Mouse (Mus musculus): ENCODE measurements around the gene Ttll8.

Gene Ttll8

GRCm38 (mm10) chr15:88882851-88883250, 71.4 kb downstream of the Ttll8 start:
- DNase-seq (ENCODE audit: low read depth, low spot score): no peak

DNA sequence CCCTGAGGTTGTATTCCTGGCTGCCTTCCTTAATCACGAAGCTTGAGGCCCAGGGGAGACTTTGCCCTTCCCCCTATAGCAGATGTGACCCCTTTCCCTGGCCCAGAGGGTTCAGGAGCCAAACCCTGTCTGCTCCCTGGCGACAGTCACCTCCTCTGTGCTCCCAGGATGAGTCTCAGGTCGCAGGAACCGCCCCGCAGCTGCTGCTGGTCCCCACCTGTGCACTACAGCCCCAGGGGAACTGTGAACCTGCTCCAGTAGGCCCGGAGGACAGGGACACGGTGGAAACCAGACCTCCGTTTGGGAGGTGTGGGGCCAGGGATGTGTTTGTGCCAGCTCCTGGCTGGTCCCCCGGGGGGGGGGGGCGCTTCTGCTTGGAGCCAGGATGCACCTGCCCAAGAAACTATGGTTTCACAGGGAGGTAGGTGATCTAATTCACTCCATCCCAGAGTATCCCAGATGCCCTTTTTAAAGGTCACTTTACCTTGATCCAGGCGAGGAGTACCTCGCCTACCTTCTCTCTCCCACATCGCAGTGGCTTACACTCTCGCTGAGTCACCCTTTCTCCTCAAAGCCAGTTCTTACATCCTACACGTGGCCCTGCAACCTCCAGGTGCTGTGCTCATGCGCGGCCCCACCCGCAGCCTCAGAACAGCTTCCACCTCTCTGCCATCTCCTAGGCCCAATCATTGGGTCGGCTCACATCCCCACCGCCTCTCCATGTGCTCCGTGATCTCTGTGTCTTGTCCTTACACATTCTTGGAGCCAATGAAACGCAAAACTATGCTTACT, 72.8 kb downstream of the Ttll8 start:
- DNase-seq (ENCODE audit: low read depth, low spot score): peak; percentile 69

DNA sequence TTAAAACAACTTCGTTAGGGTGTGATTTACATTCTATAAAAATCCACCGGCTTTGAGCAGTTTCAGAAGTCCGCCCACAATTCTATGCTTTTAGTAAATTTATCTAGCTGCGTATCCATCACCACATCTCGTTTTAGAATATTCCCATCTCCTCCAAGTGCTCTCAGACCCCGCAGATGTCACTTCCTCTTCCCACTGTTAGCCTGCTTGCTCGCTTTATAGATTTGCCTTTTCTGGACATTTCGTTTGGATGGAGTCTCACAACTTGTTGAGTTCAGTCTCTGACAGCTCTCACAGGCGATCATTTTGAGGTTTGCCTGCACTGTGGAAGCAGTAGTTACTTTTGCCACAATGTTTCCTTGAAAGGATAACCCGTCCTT, 77.2 kb downstream of the Ttll8 start:
- DNase-seq (ENCODE audit: low read depth, low spot score): no peak

DNA sequence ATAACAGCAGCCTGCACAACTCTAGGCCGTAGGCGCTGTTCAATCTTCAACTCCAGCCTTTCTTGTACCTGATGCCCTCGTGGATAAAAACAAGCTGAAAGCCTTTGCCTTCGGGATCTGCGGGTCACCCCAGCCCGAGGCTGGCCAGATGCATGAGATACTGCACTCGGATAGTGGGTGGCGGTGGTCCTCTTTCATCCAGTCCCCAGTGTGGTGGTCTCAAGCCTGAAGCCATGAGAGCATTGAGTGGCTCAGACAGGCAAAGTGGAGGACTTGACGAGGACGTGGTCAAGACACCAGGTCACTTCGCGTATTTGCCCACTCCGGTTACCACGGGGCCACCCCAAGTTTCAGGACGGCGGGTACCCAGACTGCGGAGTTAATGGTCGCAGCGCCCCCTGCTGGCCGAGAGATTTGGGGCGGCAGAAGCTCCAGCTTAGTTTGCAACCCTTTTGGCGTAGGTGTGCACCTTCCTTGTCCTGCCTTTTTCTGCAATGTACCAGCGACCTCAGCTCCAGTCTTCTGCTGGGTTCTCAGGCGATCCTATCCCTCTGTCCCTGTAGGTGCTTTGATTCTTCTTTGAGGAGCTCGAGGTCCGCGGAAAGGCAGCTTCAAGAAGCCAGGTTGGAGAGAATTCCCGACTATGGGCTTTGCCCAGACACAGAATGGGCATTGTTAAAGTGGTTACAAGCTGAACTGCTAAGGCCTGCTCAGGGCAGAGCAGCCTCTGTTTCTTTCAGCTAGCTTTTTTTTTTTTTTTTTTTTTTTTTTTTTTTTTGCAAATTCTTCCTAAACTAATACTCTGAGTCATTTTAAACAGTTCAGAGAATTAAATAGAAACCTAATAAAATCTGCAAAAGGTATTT, 77.8 kb downstream of the Ttll8 start:
- DNase-seq (ENCODE audit: low read depth, low spot score): peak; percentile 84

DNA sequence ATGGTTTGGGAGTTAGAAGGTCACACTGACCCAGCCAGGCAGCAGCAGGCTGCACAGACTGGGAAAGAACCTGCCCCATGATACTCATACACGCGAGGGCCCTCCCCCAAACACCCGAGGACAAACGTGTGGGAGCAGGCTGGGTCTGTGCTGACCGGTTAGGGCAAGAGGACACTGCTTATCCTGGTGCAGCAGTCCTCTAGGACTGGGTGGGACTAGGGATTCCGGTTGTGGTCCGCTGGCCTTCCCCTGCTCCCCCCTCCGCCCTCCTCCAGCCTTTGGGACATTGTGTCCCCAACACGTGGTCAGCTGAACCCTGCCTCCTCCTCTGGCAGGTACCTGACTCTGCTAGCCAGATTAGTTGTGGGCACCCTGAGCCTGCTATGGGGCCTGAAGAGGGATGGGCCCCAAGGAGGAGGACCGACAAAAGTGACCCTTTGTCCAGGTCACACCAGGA, 78.6 kb downstream of the Ttll8 start:
- DNase-seq (ENCODE audit: low read depth, low spot score): no peak

DNA sequence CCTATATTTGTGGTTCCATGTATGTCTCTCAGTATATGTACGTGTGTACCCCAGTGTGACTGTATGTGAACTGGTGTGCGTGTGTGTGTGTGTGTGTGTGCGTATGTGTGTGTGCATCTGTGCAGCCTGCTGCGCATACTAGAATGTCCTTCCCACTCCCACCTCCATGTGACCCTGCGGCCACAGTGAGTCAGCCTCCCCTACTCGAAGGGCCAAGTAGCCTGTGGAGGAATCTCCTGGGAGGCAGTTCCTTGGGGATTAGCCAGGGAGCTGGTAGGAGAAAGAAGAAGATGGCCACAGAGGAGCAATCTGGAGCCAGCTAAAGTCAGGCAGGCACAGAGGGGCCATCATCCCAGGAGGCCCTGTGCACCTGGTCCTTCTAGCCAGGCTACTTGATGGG, 79.7 kb downstream of the Ttll8 start:
- DNase-seq (ENCODE audit: low read depth, low spot score): no peak

- DNase-seq (ENCODE audit: low read depth, low spot score): no peak
These were observed 80.2 kb downstream of the Ttll8 start for GRCm38 (mm10) chr15:88874061-88874460.

GRCm38 (mm10) chr15:88870418-88871185, 83.6 kb downstream of the Ttll8 start:
- DNase-seq (ENCODE audit: low read depth, low spot score): no peak

- DNase-seq (ENCODE audit: low read depth, low spot score): no peak
These were observed 86.0 kb downstream of the Ttll8 start for GRCm38 (mm10) chr15:88868024-88868742.

GRCm38 (mm10) chr15:88867368-88868023, 86.7 kb downstream of the Ttll8 start:
- DNase-seq (ENCODE audit: low read depth, low spot score): peak; percentile 95

- peak; percentile 53 for DNase-seq (ENCODE audit: low read depth, low spot score)
These were observed 87.3 kb downstream of the Ttll8 start for GRCm38 (mm10) chr15:88866934-88867356.

GRCm38 (mm10) chr15:88865888-88866695, 88.1 kb downstream of the Ttll8 start:
- DNase-seq (ENCODE audit: low read depth, low spot score): peak; percentile 84

GRCm38 (mm10) chr15:88865061-88865460, 89.2 kb downstream of the Ttll8 start:
- no peak for DNase-seq (ENCODE audit: low read depth, low spot score)

- DNase-seq (ENCODE audit: low read depth, low spot score): peak; percentile 46
These were observed 89.8 kb downstream of the Ttll8 start for GRCm38 (mm10) chr15:88864270-88865030.

GRCm38 (mm10) chr15:88863695-88864231, 90.5 kb downstream of the Ttll8 start:
- DNase-seq (ENCODE audit: low read depth, low spot score): peak; percentile 97

- DNase-seq (ENCODE audit: low read depth, low spot score): peak; percentile 69
These were observed 91.1 kb downstream of the Ttll8 start for GRCm38 (mm10) chr15:88862881-88863694.

GRCm38 (mm10) chr15:88861772-88862622, 92.2 kb downstream of the Ttll8 start, which contains the start of gene Pim3:
Gene Pim3, plus strand, starts transcription at chr15:88862186.
- DNase-seq (ENCODE audit: low read depth, low spot score): peak; percentile 99
